In the genomic region with DNA sequence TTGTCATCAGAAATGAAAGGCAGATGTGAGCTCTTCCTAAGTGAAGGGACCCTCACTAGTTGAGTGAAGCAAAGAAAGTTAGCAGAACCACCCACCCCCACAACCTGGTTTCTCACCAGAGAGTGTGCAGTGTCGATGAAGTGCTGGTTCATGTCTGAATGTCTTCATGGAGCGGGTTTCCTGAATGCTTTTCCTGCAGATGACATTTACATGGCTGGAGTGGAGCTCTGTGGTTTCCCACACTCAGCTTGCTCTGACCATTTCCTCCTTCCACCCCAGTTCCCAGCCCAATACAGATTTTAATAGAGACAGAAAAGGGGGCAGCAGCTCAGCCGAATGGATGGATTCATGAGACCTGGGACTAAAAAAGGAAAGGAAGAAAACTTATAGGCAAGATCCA, we compare ENCODE assay signal across 26 mouse cellular contexts. TPM values are rescaled to one million over a fixed set of nuclear protein-coding genes. Genes with fewer than 3 reads are reported as not detected.
DNase-seq lines count a peak whose midpoint lies in the region; ATAC-seq lines count a peak whose summit lies in the region.
"Had no signal": no experiment of that assay in that cellular context is flagged by ENCODE, and none has a peak within 500 bp of the region (broad histone marks: within the 10 kb centered on the region; RNA-seq: fewer than 3 reads in every experiment).

No protein-coding gene starts in this region.

- no peak for DNase-seq in left cerebral cortex, postnatal 25 days (ENCODE audit: low spot score in 2 of 2)
- DNase-seq in adrenal gland, postnatal 10 days, result no peak
- DNase-seq: adrenal gland, adult 8-10 months; adrenal gland, postnatal 25 days; B cell, adult 2 months; cerebellum, adult 11 months; cerebellum, adult 18-20 months; cerebellum, adult 8-10 months; cerebellum, adult 9-11 months; cerebellum, postnatal 14 days; cerebellum, postnatal 36 days had no signal

- intact Hi-C loops in left cerebral cortex, postnatal 25 days (cut with DNase I), result no loop called here

- ATAC-seq in common myeloid progenitor, adult 5-6 weeks (replicated peaks; ENCODE audit: low read depth, poor library complexity, severe bottlenecking), result peak; percentile 88
- ATAC-seq in hematopoietic stem cell, adult 5-6 weeks (replicated peaks in 1 of 2; ENCODE audit: insufficient read depth in 1 of 2, low FRiP score in 2 of 2, low TSS enrichment in 1 of 2, low read depth in 1 of 2, poor library complexity in 2 of 2, severe bottlenecking in 2 of 2), result peak; percentile 73 to 82; a peak in 3 of 4 replicates
- no peak for ATAC-seq in intestine, embryonic 15.5 days
- ATAC-seq: activated CD4-positive, CD25-positive, alpha-beta regulatory T cell, adult 4 months; CD4-positive, CD25-positive, alpha-beta regulatory T cell, adult 4 months; forebrain, embryonic 14.5 days; forebrain, embryonic 16.5 days; Patski had no signal

- H3K9me3 ChIP-seq in intestine, embryonic 15.5 days, result no peaks in the 10 kb centered on the region
- H3K9me3 ChIP-seq: embryonic facial prominence, embryonic 12.5 days; forebrain, embryonic 10.5 days; forebrain, embryonic 12.5 days; G1E had no signal

- H3K4me1 ChIP-seq in intestine, embryonic 15.5 days (replicated peaks), result no peaks in the 10 kb centered on the region
- H3K4me1 ChIP-seq: embryonic facial prominence, embryonic 10.5 days; embryonic facial prominence, embryonic 12.5 days; forebrain, embryonic 10.5 days; forebrain, embryonic 12.5 days had no signal

- H3K27me3 ChIP-seq in intestine, embryonic 15.5 days (replicated peaks), result no peaks in the 10 kb centered on the region
- H3K27me3 ChIP-seq: CH12.LX; embryonic facial prominence, embryonic 12.5 days; forebrain, embryonic 12.5 days; Patski had no signal

- no peak overlapping the region for H3K4me3 ChIP-seq in intestine, embryonic 15.5 days (replicated peaks)
- H3K4me3 ChIP-seq: embryonic facial prominence, embryonic 10.5 days; embryonic facial prominence, embryonic 12.5 days; erythroblast, embryonic 14.5 days; forebrain, embryonic 10.5 days; forebrain, embryonic 12.5 days had no signal

- no peak overlapping the region for H3K4me2 ChIP-seq in intestine, embryonic 15.5 days (replicated peaks)
- H3K4me2 ChIP-seq: embryonic facial prominence, embryonic 12.5 days; forebrain, embryonic 12.5 days had no signal

- no peak overlapping the region for H3K9ac ChIP-seq in intestine, embryonic 15.5 days
- H3K9ac ChIP-seq: embryonic facial prominence, embryonic 12.5 days; forebrain, embryonic 12.5 days had no signal

- no peak overlapping the region for H3K27ac ChIP-seq in intestine, embryonic 15.5 days
- H3K27ac ChIP-seq: embryonic facial prominence, embryonic 10.5 days; embryonic facial prominence, embryonic 12.5 days; forebrain, embryonic 10.5 days; forebrain, embryonic 12.5 days had no signal

- H3K36me3 ChIP-seq in intestine, embryonic 15.5 days, result 0 out of 2 replicates have a peak, but pooled peaks cover 7% of the 10 kb centered on the region

- 78% methylated on average over 3 of the region's 3 CpGs for WGBS in intestine, embryonic 15.5 days

RNA-seq across cellular contexts. Expression of gene Rpp40, which starts 13.3 kb away (rescaled TPM):
- 15.9 and 16.5 TPM in 2 replicates for total RNA-seq in common myeloid progenitor, adult 5-6 weeks (2017)
- 13.0 and 19.3 TPM in 2 replicates for total RNA-seq in hematopoietic stem cell, adult 5-6 weeks (2017)
- 1 to 10 TPM; 4.4 to 5.8 TPM for total RNA-seq in left cerebral cortex, postnatal 25 days (2021)
- 21.6 and 23.8 TPM in 2 replicates for polyA plus RNA-seq in intestine, embryonic 15.5 days (2015; fragmentation: Nextera tagmentation; extraction: Ambion mirVana)
- total RNA-seq in adrenal gland, postnatal 10 days (2021), result 10 to 100 TPM; 13.0 TPM
